Mouse (Mus musculus): ENCODE results near the gene Rab19. TPM values are rescaled to one million over a fixed set of nuclear protein-coding genes. Genes with fewer than 3 reads are reported as not detected.
"Not testable (repeated sequence)": the region's sequence is repeated elsewhere in the genome, so short reads cannot be mapped to it uniquely, and the experiment has no call there.

The Rab19 gene
- polyA plus RNA-seq, 2 experiments from 2014 or later: 65.0 to 65.3 TPM

DNA sequence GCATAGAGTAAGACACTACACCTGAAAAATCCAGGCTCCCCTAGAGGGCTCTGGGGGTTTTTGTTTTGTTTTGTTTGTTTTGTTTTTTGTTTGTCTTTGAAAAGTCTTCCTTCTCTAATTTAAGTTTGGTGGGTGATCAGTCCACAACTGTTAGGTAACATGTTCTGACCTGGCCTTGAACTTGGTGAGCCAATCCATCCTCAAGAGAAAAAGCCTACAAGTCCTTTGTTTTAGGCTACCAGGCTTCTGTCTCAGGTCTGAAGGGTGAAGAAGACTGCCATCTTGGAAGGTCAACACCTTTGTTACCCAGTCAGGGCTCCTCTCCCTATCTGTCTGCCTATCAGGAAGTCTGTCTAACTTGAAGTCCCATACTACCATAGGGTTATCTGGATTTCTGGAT is 52.7 kb downstream of the Rab19 start:
- ATAC-seq: no peak

DNA sequence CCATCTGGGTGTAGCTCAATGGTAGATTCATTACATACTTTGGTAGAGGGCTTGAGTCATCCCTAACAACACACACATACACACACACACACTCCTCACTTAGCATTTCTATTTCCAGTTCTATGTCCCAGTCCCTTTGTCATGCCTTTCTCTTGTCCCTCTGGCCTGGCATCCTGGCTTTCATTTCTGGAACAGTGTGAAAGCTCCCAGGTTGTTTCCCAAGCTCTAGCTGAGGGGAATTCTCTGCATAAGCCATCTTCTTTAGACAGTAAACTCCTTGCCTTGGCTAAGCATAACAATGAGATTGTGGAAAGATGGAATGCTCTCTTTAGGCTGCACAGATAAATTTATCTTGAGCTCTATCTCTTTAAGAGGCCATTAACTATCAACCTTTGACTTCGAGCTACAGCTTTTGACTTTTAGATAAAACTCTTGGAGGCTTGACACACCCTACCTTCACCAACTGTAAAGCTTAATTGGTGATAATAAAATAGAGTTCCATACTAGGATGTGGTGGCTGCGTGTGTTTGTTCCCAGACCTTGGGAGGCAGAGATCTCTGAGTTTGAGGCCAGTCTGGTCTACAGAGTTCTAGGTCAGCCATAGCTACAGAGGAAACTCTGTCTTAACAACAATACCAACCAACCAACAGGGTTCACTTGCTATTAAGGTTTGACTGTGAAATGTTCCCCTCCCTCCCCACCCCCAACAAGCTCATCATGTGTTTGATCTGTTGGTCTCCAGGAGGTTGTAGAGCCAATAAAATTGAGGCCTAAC is 53.3 kb downstream of the Rab19 start:
- ATAC-seq: no peak

GRCm38 (mm10) chr6:39434886-39435492 is 54.0 kb downstream of the Rab19 start:
- ATAC-seq: no peak

GRCm38 (mm10) chr6:39435875-39436274 is 54.9 kb downstream of the Rab19 start:
- ATAC-seq: no peak

DNA sequence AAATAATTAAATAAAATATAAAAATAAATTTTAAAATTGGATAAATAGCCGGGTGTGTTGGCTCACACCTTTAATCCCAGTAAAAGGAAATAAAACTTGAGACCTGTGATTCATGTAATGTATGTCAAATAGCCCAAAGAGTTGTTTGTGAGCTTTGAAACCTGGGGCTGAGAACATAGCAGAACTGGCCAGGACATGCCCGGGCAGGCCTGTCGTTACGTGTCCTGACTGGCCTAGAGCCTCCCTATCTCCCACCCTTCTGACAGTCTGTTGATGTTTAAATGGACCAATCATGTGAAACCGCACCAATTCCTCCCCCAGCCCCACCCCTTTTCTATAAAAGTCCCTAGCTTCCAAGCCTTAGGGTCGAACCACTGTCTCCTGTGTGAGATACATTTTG is 56.5 kb downstream of the Rab19 start:
- ATAC-seq: not testable (repeated sequence)

Other genes starting within 250 kb of the Rab19 start
- 10 to 100 TPM; 10.2 to 13.6 TPM for gene Kdm7a, start 174.4 kb upstream of the Rab19 start, polyA plus RNA-seq (2017; shearing (Covaris generic))
- gene Slc37a3, start 3.5 kb upstream of the Rab19 start, polyA plus RNA-seq (2017; shearing (Covaris generic)): 10 to 100 TPM; 37.0 to 55.1 TPM
- gene Mkrn1, start 39.3 kb downstream of the Rab19 start, polyA plus RNA-seq (2017; shearing (Covaris generic)): 10 to 100 TPM; 49.7 to 52.2 TPM
- gene Dennd2a, start 176.7 kb downstream of the Rab19 start, polyA plus RNA-seq (2017; shearing (Covaris generic)): under 1 TPM in 1 of 2 experiments, not detected in 1; 0.65 TPM
- gene Adck2, start 192.7 kb downstream of the Rab19 start, polyA plus RNA-seq (2017; shearing (Covaris generic)): 10 to 100 TPM; 27.8 to 29.7 TPM
- gene Gm42420, start 204.6 kb downstream of the Rab19 start, polyA plus RNA-seq (2017; shearing (Covaris generic)): not detected
- gene Ndufb2, start 211.4 kb downstream of the Rab19 start, polyA plus RNA-seq (2017; shearing (Covaris generic)): 10 to 100 TPM; 46.2 to 69.9 TPM

Measured in CD4-positive, CD25-positive, alpha-beta regulatory T cell, adult 4 months (primary cell).